Mouse (Mus musculus): ENCODE measurements around the gene Krt27. TPM values are rescaled to one million over a fixed set of nuclear protein-coding genes. Genes with fewer than 3 reads are reported as not detected.
A peak's percentile ranks its signal among the peaks of the same experiment; 100 is the strongest.

Gene Krt27
- polyA plus RNA-seq, 1 experiment, result not detected

- DNase-seq (ENCODE audit: extremely low spot score in 1 of 2, low spot score in 1 of 2), result peak; percentile 24 to 58
These were observed 17.5 kb downstream of the Krt27 start for GRCm38 (mm10) chr11:99333426-99333825.

DNA sequence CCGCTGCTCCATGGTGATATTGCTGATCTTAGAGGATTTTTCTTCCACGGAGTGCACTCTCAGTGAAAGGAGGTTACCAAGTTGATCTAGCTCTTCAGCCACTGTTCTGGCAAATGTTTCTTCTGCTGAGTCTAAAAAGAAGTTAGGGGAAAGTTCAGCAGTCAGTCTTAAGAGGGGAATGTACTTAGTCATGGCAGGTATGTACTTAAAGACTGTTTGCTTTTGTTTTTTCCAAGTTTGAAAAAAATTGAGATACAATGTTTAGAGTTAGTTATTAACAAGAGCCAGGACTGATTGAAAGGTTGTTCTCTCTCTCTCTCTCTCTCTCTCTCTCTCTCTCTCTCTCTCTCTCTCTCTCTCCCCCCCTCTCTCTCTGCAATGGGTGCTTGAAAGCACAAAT is 21.2 kb downstream of the Krt27 start:
- DNase-seq (ENCODE audit: extremely low spot score in 1 of 2, low spot score in 1 of 2), result no peak

GRCm38 (mm10) chr11:99322851-99323250 is 28.1 kb downstream of the Krt27 start, which contains the start of gene Krt25:
Krt25 (minus strand) TSS chr11:99322951.
- DNase-seq (ENCODE audit: extremely low spot score in 1 of 2, low spot score in 1 of 2), result no peak

DNA sequence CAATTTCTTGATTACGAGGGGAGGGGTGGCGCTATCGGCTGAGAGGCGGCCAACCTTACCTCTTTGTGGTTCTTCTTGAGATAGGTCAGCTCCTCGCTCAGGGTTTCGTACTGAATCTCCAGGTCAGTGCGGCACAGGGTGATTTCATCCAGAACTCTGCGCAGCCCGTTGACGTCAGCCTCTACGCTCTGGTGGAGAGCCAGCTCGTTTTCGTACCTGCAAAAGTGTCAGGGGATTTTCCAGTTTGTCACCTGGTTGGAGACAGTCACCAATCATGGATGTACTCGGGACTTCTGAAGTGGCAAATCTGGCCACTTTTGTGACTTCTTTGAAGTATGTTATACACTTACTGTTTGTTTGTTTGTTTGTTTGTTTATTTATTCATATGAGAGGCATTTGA is 29.8 kb downstream of the Krt27 start:
- DNase-seq (ENCODE audit: extremely low spot score in 1 of 2, low spot score in 1 of 2), result no peak

GRCm38 (mm10) chr11:99319127-99319526 is 31.8 kb downstream of the Krt27 start:
- DNase-seq (ENCODE audit: extremely low spot score in 1 of 2, low spot score in 1 of 2), result no peak

- no peak for DNase-seq (ENCODE audit: extremely low spot score in 1 of 2, low spot score in 1 of 2)
These were observed 34.4 kb downstream of the Krt27 start for GRCm38 (mm10) chr11:99316543-99316942.

DNA sequence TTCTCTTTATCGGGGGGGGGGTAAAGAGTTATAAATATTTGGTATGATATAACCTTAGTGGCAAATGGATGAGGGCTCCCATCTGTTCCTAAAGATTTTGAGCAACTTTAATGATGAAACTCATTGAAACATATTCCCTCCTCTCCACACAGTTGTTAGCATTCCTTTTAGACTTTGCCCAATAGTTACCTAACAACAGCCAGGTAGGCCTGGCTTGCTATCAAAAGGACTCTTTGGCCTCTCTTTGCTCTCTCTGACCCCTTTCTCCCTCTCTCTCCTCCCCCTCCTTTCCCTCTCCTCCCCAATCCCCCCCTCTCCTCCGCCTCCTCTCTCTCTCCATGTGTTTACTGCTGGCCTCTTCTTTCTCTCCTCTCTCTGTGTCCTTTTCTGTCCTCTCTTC is 36.3 kb downstream of the Krt27 start:
- DNase-seq (ENCODE audit: extremely low spot score in 1 of 2, low spot score in 1 of 2), result no peak

GRCm38 (mm10) chr11:99310882-99311281 is 40.0 kb downstream of the Krt27 start:
- DNase-seq (ENCODE audit: extremely low spot score in 1 of 2, low spot score in 1 of 2), result peak in 1 of 2 experiments; percentile 23

GRCm38 (mm10) chr11:99307579-99307978 is 43.3 kb downstream of the Krt27 start:
- peak; percentile 17 to 81 for DNase-seq (ENCODE audit: extremely low spot score in 1 of 2, low spot score in 1 of 2)

Other genes with a start within 250 kb of the Krt27 start
- gene Ccr7, start 196.0 kb downstream of the Krt27 start, polyA plus RNA-seq (2012; rRNA removed), result 0.14 and 0.19 TPM in 2 replicates
- 93.5 and 97.6 TPM in 2 replicates for gene Smarce1, start 120.1 kb downstream of the Krt27 start, polyA plus RNA-seq (2012; rRNA removed)
- 21.4 and 22.9 TPM in 2 replicates for gene Krt222, start 107.0 kb downstream of the Krt27 start, polyA plus RNA-seq (2012; rRNA removed)
- not detected in 2 replicates for gene Krt24, start 65.8 kb downstream of the Krt27 start, polyA plus RNA-seq (2012; rRNA removed)
- 0.06 and 0.15 TPM in 2 replicates for gene Krt25, start 28.2 kb downstream of the Krt27 start, polyA plus RNA-seq (2012; rRNA removed)
- 0.06 TPM in 1 of 2 replicates, not detected in the other for gene Krt26, start 13.1 kb downstream of the Krt27 start, polyA plus RNA-seq (2012; rRNA removed)
- gene Krt28, start 23.8 kb upstream of the Krt27 start, polyA plus RNA-seq (2012; rRNA removed), result 0.17 TPM in 1 of 2 replicates, not detected in the other
- 9.3 and 11.7 TPM in 2 replicates for gene Krt10, start 38.3 kb upstream of the Krt27 start, polyA plus RNA-seq (2012; rRNA removed)
- gene Krt12, start 71.2 kb upstream of the Krt27 start, polyA plus RNA-seq (2012; rRNA removed), result 6.7 and 9.7 TPM in 2 replicates
- gene Krt20, start 87.0 kb upstream of the Krt27 start, polyA plus RNA-seq (2012; rRNA removed), result 0.08 TPM in 2 replicates
- gene Krt23, start 142.0 kb upstream of the Krt27 start, polyA plus RNA-seq (2012; rRNA removed), result 0.15 TPM in 1 of 2 replicates, not detected in the other
- not detected in 2 replicates for gene Krt39, start 170.2 kb upstream of the Krt27 start, polyA plus RNA-seq (2012; rRNA removed)
- 0.08 TPM in 1 of 2 replicates, not detected in the other for gene Krt40, start 192.1 kb upstream of the Krt27 start, polyA plus RNA-seq (2012; rRNA removed)
- gene Krtap3-3, start 199.8 kb upstream of the Krt27 start, polyA plus RNA-seq (2012; rRNA removed), result not detected in 2 replicates
- not detected in 2 replicates for gene Krtap3-2, start 205.7 kb upstream of the Krt27 start, polyA plus RNA-seq (2012; rRNA removed)
- not detected in 2 replicates for gene Gm11939, start 208.4 kb upstream of the Krt27 start, polyA plus RNA-seq (2012; rRNA removed)
- gene Krtap3-1, start 215.5 kb upstream of the Krt27 start, polyA plus RNA-seq (2012; rRNA removed), result not detected in 2 replicates
- not detected in 2 replicates for gene Krtap1-5, start 229.9 kb upstream of the Krt27 start, polyA plus RNA-seq (2012; rRNA removed)
- gene Krtap1-4, start 232.6 kb upstream of the Krt27 start, polyA plus RNA-seq (2012; rRNA removed), result not detected in 2 replicates
- gene Krtap1-3, start 240.2 kb upstream of the Krt27 start, polyA plus RNA-seq (2012; rRNA removed), result not detected in 2 replicates
- not detected in 2 replicates for gene Krtap9-3, start 247.0 kb upstream of the Krt27 start, polyA plus RNA-seq (2012; rRNA removed)